Mouse (Mus musculus) spleen, adult 12 weeks (tissue): ENCODE measurements at regions not wholly inside any gene's neighbourhood (a gene's known extent, or its start where the extent isn't known, plus 50 kb on each side); places are given as distances from the start of the nearest gene placed in this dataset.

Experiments
- DNase-seq: peaks from one replicate; pipeline ENCODE4 v3.0.0; 2022; ENCODE audit warnings: low spot score

- no peak for DNase-seq
Measured at GRCm38 (mm10) chr13:3708896-3709631, 75.2 kb downstream of the Asb13 start.
